Mouse (Mus musculus) retina, adult 2 months (tissue): ENCODE measurements at regions not wholly inside any gene's neighbourhood (a gene's known extent, or its start where the extent isn't known, plus 50 kb on each side); places are given as distances from the start of the nearest gene placed in this dataset.

Source experiments
- DNase-seq: peaks from one replicate; pipeline ENCODE4 v3.0.0-alpha.2; 2012; ENCODE audit warnings: low read depth, low spot score

- no peak for DNase-seq
Observed at GRCm38 (mm10) chr15:56604266-56604665, 873.2 kb downstream of the Slc22a22 start.

GRCm38 (mm10) chr15:56592656-56593055 lies 884.8 kb downstream of the Slc22a22 start:
- no peak for DNase-seq

GRCm38 (mm10) chr15:56580745-56581515 lies 896.5 kb downstream of the Slc22a22 start:
- no peak for DNase-seq

GRCm38 (mm10) chr15:56563192-56563591 lies 914.2 kb downstream of the Slc22a22 start:
- DNase-seq: no peak

- DNase-seq: no peak
Observed at GRCm38 (mm10) chr15:56562785-56563184, 914.6 kb downstream of the Slc22a22 start.

GRCm38 (mm10) chr15:56562143-56562542 lies 915.3 kb downstream of the Slc22a22 start:
- DNase-seq: no peak

GRCm38 (mm10) chr15:56554386-56554785 lies 923.0 kb downstream of the Slc22a22 start:
- no peak for DNase-seq

- DNase-seq: no peak
Observed at GRCm38 (mm10) chr15:56553851-56554250, 923.6 kb downstream of the Slc22a22 start.

GRCm38 (mm10) chr15:56531529-56531928 lies 945.9 kb downstream of the Slc22a22 start:
- no peak for DNase-seq

GRCm38 (mm10) chr15:56518379-56518778 lies 959.0 kb downstream of the Slc22a22 start:
- DNase-seq: no peak

- DNase-seq: no peak
Observed at GRCm38 (mm10) chr15:56516095-56516494, 961.3 kb downstream of the Slc22a22 start.

GRCm38 (mm10) chr15:56498774-56499173 lies 978.7 kb downstream of the Slc22a22 start:
- no peak for DNase-seq

- no peak for DNase-seq
Observed at GRCm38 (mm10) chr15:56497757-56498156, 979.7 kb downstream of the Slc22a22 start.

- no peak for DNase-seq
Observed at GRCm38 (mm10) chr15:56496355-56496754, 981.1 kb downstream of the Slc22a22 start.

- DNase-seq: no peak
Observed at GRCm38 (mm10) chr15:56485931-56486330, 991.5 kb downstream of the Slc22a22 start.

- DNase-seq: no peak
Observed at GRCm38 (mm10) chr15:56484693-56485092, 992.7 kb downstream of the Slc22a22 start.

- no peak for DNase-seq
Observed at GRCm38 (mm10) chr15:56479682-56480081, 997.7 kb downstream of the Slc22a22 start.

GRCm38 (mm10) chr15:56479015-56479414 lies 998.4 kb downstream of the Slc22a22 start:
- DNase-seq: no peak

GRCm38 (mm10) chr15:56473679-56474078 lies 1003.7 kb downstream of the Slc22a22 start:
- DNase-seq: no peak

GRCm38 (mm10) chr15:56451881-56452280 lies 1025.5 kb downstream of the Slc22a22 start:
- DNase-seq: no peak

- DNase-seq: no peak
Observed at GRCm38 (mm10) chr15:56448015-56448645, 1029.3 kb downstream of the Slc22a22 start.

GRCm38 (mm10) chr15:56440171-56440570 lies 1037.3 kb downstream of the Slc22a22 start:
- no peak for DNase-seq

- no peak for DNase-seq
Observed at GRCm38 (mm10) chr15:56438370-56438769, 1039.1 kb downstream of the Slc22a22 start.
